Mouse (Mus musculus): ENCODE data around the gene Gm20388. TPM values are rescaled to one million over a fixed set of nuclear protein-coding genes. Genes with fewer than 3 reads are reported as not detected.

The Gm20388 gene
- total RNA-seq, 2 experiments from 2014 or later = 5.8 TPM; not detected in 1

- peak; percentile 41 for DNase-seq
Observed at GRCm38 (mm10) chr8:120518736-120519534, 608.3 kb downstream of the Gm20388 start.

GRCm38 (mm10) chr8:120520287-120520686, 609.6 kb downstream of the Gm20388 start:
- DNase-seq = no peak

- DNase-seq = peak; percentile 57
Observed at GRCm38 (mm10) chr8:120520707-120521590, 610.3 kb downstream of the Gm20388 start.

GRCm38 (mm10) chr8:120521591-120521965, 610.9 kb downstream of the Gm20388 start:
- no peak for DNase-seq

- no peak for DNase-seq
Observed at GRCm38 (mm10) chr8:120523641-120524040, 613.0 kb downstream of the Gm20388 start.

- DNase-seq = no peak
Observed at GRCm38 (mm10) chr8:120525135-120525534, 614.5 kb downstream of the Gm20388 start.

- peak; percentile 57 for DNase-seq
Observed at GRCm38 (mm10) chr8:120525832-120526231, 615.2 kb downstream of the Gm20388 start.

GRCm38 (mm10) chr8:120526577-120526976, 615.9 kb downstream of the Gm20388 start:
- no peak for DNase-seq

GRCm38 (mm10) chr8:120528332-120528731, 617.7 kb downstream of the Gm20388 start:
- DNase-seq = no peak

GRCm38 (mm10) chr8:120529226-120529625, 618.6 kb downstream of the Gm20388 start:
- DNase-seq = no peak

- no peak for DNase-seq
Observed at GRCm38 (mm10) chr8:120530954-120531656, 620.5 kb downstream of the Gm20388 start.

- no peak for DNase-seq
Observed at GRCm38 (mm10) chr8:120531775-120532516, 621.3 kb downstream of the Gm20388 start.

- no peak for DNase-seq
Observed at GRCm38 (mm10) chr8:120532517-120533215, 622.0 kb downstream of the Gm20388 start.

GRCm38 (mm10) chr8:120533380-120533779, 622.7 kb downstream of the Gm20388 start:
- no peak for DNase-seq

GRCm38 (mm10) chr8:120534080-120534479, 623.4 kb downstream of the Gm20388 start:
- no peak for DNase-seq

GRCm38 (mm10) chr8:120534504-120535368, 624.1 kb downstream of the Gm20388 start:
- DNase-seq = peak; percentile 90

- DNase-seq = peak; percentile 70
Observed at GRCm38 (mm10) chr8:120535452-120536305, 625.0 kb downstream of the Gm20388 start.

GRCm38 (mm10) chr8:120536306-120537206, 625.9 kb downstream of the Gm20388 start:
- DNase-seq = peak; percentile 60

Data from heart, postnatal 4 days (tissue).